Mouse (Mus musculus) central nervous system, embryonic 18 days (tissue): ENCODE results near the gene Syt17. TPM values are rescaled to one million over a fixed set of nuclear protein-coding genes. Genes with fewer than 3 reads are reported as not detected.

Experiments used
- polyA plus RNA-seq: library from polyadenylated mRNA; depleted of rRNA; stranded (reverse); fragments of >200 nt; gene quantifications from 2 replicates; pipeline ENCODE4 v1.2.3, GENCODE M21; 2012; rRNA removed

Gene Syt17
- polyA plus RNA-seq, result 23.6 and 24.5 TPM in 2 replicates

GRCm38 (mm10) chr7:118448134-118448967, at the start of gene Syt17:
TSS of gene Syt17 (minus strand) at chr7:118448222.

GRCm38 (mm10) chr7:118491431-118492147, 43.6 kb upstream of the Syt17 start, which contains the start of gene Itpripl2:
TSS of gene Itpripl2 (minus strand) at chr7:118491975.

Other genes with a start within 250 kb of the Syt17 start
- gene Smg1, start 204.6 kb downstream of the Syt17 start, polyA plus RNA-seq, result 56.8 and 61.6 TPM in 2 replicates
- gene Itpripl2, start 43.8 kb upstream of the Syt17 start, polyA plus RNA-seq, result 1.7 and 2.2 TPM in 2 replicates
- gene Coq7, start 85.1 kb upstream of the Syt17 start, polyA plus RNA-seq, result 57.8 and 70.2 TPM in 2 replicates
- 9.0 and 9.1 TPM in 2 replicates for gene Tmc7, start 136.5 kb upstream of the Syt17 start, polyA plus RNA-seq
- 0.19 and 0.24 TPM in 2 replicates for gene Tmc5, start 149.1 kb upstream of the Syt17 start, polyA plus RNA-seq